Mouse (Mus musculus): Measurements from ENCODE around the gene Tex261.

Tex261 gene

DNA sequence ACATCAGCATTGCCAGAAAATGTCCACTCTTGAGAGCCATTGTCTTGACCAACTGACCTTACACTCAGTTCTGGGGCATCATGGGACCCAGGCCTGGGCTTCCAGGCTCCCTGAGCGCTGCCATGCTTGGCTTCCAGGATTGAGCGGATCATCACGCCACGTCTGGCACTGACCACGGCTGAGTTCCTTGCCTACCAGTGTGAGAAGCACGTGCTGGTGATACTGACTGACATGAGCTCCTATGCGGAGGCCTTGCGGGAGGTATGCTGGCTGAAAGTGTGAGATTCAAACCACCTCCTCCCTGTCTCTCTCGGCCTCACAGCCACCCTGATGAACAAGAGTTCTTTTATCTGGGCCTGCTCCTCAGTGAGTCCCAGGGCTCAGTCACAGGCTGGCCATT is 19.6 kb downstream of the Tex261 start:
- no peak for DNase-seq

DNA sequence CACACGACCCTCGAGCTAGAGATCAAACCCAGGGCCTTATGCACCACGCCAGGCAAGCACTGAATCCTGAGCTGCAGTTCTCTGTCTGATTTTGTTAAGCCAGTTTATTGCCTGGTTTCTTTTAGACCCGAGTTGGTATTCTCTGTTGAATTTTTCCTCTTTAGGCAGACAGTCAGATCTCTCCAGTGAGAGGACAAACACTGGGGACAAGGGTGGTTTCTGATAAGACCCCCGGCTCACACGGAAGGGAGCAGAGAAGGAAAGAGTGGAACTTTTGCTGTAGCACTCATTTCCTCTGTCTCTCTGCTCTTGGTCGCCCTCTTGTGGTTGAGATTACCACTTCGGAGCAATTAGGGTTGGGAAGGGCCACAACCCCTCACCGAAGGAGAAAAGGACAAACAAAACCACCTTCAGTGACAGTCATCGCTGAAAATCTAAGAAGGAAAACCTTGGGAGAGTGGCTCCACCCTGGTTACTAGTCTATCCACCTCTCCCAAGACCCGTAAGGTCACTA is 25.4 kb downstream of the Tex261 start:
- DNase-seq, result peak; percentile 37 to 84

DNA sequence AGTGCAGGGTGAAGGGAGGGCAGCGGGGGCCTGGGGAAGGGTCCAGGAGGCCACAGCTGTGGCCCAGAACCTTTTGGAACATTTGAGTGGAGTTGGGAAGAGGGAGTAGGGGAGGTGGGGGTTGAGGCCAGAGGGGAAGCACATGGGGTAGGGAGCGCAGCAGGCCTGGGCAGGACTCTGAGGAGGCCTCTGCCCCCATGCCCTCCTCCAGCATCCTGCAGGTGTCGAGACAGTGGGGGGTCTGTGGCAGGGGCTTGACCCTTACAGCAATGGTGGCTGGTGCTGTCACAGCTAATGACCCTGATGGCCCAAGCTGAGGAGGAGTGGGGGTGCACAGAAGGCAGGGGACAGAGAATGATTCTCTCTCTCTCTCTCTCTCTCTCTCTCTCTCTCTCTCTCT is 26.3 kb downstream of the Tex261 start:
- no peak for DNase-seq

DNA sequence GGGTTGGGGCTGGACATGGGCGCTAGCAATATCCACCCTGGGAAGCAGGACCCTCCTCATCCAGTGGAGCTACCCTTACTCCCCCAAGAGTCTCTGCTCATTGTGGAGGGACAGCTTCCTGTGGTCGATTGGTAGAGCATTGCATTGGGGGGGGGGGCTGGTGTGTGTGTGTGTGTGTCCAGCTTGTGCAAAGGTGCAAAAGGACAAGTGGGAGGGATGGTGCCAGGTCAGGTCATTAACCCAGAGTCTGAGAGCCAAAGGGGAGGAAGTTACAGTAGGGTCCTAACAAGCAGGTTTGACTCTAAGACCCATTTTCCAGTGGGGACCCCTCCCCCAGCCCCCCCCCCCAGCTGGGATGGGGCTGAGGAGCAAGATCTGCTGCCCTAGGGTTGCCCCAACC is 30.1 kb downstream of the Tex261 start:
- DNase-seq, result no peak

DNA sequence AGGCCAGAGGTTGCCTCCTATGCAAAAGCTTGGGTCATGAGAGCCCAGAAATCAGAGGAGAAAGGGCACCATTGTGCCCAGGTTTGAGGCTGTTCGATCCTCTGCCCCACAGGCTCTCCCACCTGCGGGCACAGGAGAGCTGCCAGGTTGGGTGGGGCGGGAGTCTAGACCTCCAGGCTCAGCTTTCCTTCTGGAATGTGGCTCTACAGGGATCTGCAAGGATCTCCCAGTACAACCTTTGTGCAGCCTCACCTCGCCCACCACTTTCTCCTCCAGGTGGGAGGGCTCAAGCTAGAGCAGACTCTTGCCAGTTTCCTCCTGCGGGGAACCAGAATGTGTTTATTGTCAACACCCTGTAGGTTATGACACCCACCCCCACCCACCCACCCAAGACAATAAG is 31.1 kb downstream of the Tex261 start:
- DNase-seq, result peak; percentile 18 to 21

DNA sequence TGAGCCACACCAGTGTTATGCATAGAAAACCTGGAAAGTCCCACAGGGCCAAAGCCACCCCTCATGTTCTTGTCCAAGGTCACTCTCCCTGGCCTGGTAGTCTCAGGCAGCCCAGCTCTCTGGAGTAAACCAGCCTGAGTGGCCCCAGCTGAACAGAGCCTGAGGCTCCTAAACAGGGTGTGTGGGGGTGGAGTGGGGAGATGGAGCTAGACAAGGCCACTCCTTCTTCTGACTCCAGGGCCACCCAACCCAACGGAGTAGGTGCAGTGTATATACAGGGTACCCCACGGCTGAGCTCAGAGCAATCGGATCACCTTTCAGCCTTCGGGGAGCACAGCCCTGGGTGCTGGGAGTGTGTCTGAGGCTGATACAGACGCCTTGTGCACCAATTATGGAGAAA is 31.5 kb downstream of the Tex261 start:
- peak; percentile 61 to 74 for DNase-seq

DNA sequence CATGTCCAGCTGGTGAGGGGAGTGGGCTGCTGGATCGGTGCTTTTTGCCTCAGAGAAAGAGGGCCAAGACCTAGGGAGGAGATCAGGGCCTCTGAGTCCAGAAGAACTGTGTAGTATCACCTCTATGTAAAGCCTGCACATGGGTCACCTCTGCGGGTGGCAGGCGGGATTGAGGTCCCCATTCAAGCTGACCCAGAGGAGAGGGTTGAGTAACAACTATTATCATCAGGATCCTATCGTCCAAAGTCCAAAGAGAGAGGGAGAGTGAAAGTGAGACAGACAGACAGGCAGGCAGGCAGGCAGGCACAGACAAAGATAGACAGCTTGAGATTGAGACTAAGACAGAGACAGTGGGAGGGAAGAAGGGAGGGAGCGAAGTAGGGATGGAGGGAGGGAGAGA is 32.4 kb downstream of the Tex261 start:
- no peak for DNase-seq

DNA sequence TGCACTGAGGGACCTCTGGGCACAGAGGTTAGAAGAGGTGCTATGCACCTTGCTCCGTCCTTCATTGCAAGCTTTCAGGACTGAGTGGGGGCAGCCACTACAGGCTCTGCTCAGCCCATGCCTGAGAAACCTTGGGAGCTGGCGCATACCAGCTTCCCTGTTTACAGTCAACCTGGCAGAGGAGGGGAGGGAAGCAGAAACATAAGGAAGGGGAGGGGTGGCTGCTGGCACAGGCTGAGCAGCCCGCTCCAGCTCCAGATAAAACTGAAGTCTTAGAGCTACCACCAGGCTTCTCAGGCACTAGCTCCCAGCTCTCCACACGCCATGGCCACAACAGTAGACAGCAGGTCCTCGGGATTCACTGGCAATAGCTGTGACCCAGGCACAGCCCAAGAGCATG is 32.9 kb downstream of the Tex261 start, which contains the start of gene Atp6v1b1:
TSS of gene Atp6v1b1 (plus strand) at position 230 of the 400 bp plus-strand sequence.
- peak; percentile 52 to 69 for DNase-seq

DNA sequence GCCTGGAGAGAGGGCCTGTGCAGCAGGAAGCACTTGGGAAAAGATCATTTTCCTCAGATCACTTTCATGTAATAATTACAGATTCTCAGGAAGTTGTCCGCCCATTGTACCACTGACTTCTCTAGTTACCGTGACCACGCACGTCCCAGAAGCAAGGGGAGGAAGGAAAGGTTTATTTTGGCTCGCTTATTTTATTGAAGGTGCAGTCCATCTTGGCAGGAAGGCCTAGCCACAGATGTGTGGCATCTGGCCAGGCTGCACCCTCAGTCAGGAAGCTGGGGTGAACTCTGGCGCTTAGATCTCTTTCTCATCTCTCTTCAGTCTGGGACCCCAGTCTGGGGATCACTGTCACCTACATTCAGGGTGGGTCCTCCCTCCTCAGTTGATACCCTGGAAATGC is 37.0 kb downstream of the Tex261 start:
- no peak for DNase-seq

DNA sequence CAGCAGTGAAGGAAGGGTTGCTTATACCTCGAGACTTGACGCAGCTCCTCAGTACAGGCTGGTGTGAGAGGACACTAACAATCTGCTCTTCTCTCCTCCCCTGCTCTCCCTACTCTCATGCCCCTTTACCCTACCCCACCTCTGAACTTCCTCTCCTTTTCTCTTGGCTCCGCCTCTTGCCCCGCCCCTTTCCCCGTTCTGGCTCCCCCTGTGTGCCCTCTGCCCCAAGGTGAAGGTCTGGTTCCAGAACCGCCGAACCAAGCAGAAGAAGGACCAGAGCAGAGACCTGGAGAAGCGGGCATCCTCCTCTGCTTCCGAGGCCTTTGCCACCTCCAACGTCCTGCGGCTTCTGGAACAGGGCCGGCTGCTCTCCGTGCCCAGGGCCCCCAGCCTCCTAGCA is 38.3 kb downstream of the Tex261 start:
- peak in 1 of 2 experiments; percentile 43 for DNase-seq

DNA sequence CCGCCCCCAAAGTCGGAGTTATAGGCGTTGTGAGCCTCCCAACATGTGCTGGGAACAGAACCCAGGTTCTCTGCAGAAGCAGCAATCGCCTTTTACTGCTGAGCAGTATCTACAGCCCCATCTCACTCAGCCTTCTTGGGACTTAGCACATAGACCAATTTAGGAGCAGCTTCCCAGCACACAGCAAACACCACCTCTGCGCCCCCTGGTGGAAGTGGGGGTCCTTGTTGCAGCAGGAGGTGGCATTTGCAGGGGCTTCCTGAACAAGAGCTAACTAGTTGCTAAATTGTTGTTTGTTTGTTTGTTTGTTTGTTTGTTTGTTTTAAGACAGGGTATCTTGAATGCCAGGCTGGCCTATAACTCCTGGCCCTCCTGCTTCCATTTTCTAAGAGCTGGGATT is 44.5 kb downstream of the Tex261 start:
- DNase-seq, result peak; percentile 59 to 90

DNA sequence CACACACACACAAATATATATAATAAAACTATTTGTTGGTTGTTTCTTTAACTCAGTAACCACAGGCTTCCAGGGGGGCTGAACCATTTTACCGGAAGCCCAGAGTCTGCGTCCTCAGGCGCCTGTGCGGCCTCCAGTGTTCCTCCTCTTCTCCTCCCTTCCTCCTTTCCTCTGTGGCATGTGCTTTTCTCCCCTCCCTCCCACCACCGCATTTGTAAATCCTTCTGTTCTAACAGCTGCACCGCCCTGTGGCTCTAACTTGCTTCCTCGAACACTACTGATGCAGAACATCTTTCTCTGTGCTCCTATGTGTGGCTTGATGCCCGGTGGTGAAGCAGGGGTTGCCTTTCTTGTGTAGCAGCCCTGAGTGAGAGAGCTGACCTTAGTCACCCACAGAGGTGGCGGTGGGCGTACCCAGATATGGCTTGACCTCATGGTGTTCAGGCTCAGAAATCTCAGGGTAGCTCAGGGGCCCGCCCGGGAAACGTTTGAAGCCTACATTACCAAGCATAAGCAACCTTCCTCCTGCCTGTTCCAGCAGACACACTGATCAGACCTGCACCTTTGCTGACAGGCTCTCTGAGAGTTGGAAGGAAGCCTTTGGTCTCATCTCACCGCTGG is 46.2 kb downstream of the Tex261 start:
- no peak for DNase-seq

DNA sequence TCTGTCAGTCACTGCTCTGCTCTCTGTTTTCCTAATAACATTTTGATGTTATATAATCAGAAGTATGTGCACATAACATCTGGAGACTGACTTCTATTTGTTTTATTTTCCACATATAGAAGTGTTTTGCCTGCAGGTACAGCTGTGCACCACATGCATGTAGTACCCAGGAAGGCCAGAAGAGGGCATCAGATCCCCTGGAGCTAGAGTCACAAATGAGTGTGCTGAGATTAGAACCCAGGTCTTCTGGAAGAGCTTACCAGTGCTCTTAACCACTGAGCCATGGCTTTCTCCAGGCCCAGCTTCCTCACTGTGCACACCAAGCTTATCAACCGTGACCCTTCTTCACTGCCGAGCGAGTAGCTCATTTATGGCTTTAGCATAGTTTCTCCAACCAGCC is 47.1 kb downstream of the Tex261 start:
- DNase-seq, result peak; percentile 20 to 66

DNA sequence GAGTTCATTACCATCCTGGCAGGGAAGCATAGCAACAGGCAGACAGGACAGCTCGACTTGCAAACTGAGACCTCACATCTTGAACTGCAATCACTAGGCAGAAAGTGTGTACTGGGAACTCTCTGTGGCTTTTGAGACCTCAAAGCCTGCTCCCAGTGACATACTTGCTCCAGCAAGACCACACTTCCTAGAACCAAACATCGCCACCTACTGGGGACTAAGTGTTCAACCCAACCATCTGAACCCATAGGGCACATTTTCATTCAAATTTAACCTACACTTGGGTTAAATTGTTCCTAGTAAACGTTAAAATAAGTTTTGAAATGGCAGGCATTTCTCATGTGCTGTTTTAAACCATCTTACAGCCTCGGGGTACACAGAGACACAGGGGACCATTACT is 48.4 kb downstream of the Tex261 start:
- no peak for DNase-seq

DNA sequence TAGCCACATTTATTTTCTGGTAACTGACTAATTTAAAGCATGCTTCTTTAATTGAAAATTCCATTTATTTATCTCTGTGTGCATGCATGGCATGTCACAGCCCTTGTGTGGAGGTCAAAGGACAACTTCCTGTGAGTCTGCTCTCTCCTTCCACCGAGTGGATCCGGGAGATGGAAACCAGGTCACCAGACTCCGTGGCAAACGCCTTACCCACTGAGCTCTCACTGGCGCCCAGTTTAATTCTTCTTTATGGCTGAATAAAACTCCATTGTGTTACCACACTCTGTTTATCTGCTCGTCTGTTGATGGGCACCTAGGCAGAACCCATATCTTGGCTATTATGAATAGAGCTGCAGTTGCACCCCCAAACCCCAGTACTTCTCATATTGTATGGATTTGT is 53.1 kb downstream of the Tex261 start:
- DNase-seq, result no peak

Measured in kidney, postnatal 36 days (tissue).